In genomic region chr7:46200021-46200420, GRCm38 (mm10) we compare ENCODE assay signal across 19 mouse cellular contexts. TPM values are rescaled to one million over a fixed set of nuclear protein-coding genes. Genes with fewer than 3 reads are reported as not detected.
"Had no signal": no experiment of that assay in that cellular context is flagged by ENCODE, and none has a peak within 500 bp of the region (broad histone marks: within the 10 kb centered on the region; RNA-seq: fewer than 3 reads in every experiment).

No protein-coding gene starts in this region.

- DNase-seq: kidney, adult 11 months; kidney, postnatal 10 days; kidney, postnatal 4 days; lung, adult 2 months; lung, postnatal 10 days; lung, postnatal 4 days had no signal

- H3K4me1 ChIP-seq: liver, embryonic 15.5 days; stomach, embryonic 15.5 days had no signal

- H3K36me3 ChIP-seq: limb, embryonic 10.5 days; liver, embryonic 15.5 days; midbrain, embryonic 15.5 days; neural tube, embryonic 12.5 days; stomach, embryonic 15.5 days had no signal

- H3K9me3 ChIP-seq: limb, embryonic 10.5 days; liver, embryonic 15.5 days; megakaryocyte, embryonic 14.5 days; midbrain, embryonic 15.5 days; neural tube, embryonic 12.5 days; stomach, embryonic 15.5 days had no signal

- H3K4me3 ChIP-seq: layer of hippocampus, adult 2 months; limb, embryonic 10.5 days; liver, embryonic 15.5 days; megakaryocyte, embryonic 14.5 days; midbrain, embryonic 15.5 days; neural tube, embryonic 12.5 days; stomach, embryonic 15.5 days had no signal

- H3K27me3 ChIP-seq: liver, embryonic 15.5 days; midbrain, embryonic 15.5 days; neural tube, embryonic 12.5 days; stomach, embryonic 15.5 days had no signal

- ATAC-seq: midbrain, embryonic 15.5 days had no signal

- H3K9ac ChIP-seq: liver, embryonic 15.5 days; midbrain, embryonic 15.5 days; neural tube, embryonic 12.5 days; stomach, embryonic 15.5 days had no signal

- H3K27ac ChIP-seq: layer of hippocampus, adult 2 months; limb, embryonic 10.5 days; liver, embryonic 15.5 days; midbrain, embryonic 15.5 days; neural tube, embryonic 12.5 days; stomach, embryonic 15.5 days had no signal

- H3K4me2 ChIP-seq: liver, embryonic 11.5 days; liver, embryonic 15.5 days; midbrain, embryonic 11.5 days; midbrain, embryonic 15.5 days; neural tube, embryonic 12.5 days; stomach, embryonic 15.5 days had no signal

RNA-seq across cellular contexts. Expression of gene Abcc8, which starts 20.2 kb away (rescaled TPM):
- total RNA-seq: monocyte, adult 5-6 weeks had no signal

RNA-seq across cellular contexts. Expression of gene Ush1c, which starts 38.3 kb away (rescaled TPM):
- total RNA-seq: monocyte, adult 5-6 weeks had no signal
- polyA plus RNA-seq: lung, adult 2 months; spleen, adult 2 months; urinary bladder, adult 2 months had no signal

RNA-seq across cellular contexts. Expression of gene Otog, which starts 40.8 kb away (rescaled TPM):
- total RNA-seq: monocyte, adult 5-6 weeks; neutrophil, adult 5-6 weeks had no signal
- polyA plus RNA-seq: liver, embryonic 11.5 days; liver, embryonic 15.5 days; lung, adult 2 months; midbrain, embryonic 11.5 days; midbrain, embryonic 15.5 days; spleen, adult 2 months; urinary bladder, adult 2 months had no signal
